Mouse (Mus musculus): Measurements from ENCODE around the gene Ccdc88c.

DNA sequence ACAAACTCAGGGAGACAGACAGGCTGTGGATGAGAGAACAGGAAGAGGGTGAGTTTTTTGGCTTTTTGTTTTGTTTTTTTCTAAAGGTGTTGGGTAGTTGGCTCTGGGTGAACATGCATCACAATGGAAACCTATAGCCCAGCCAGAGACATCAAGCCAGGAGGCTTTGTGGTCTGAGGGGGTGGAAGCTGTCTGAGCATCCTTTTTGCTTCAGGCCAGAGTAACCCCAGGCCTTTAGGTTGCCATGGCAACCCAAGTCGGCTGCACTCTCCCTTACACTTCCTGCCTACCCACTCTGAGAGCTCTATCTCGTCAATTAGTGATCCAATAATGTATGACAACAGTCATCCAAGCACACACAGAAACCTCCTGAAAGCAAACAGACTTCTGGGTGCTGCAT is 133.4 kb downstream of the Ccdc88c start:
- no peak for TF ChIP-seq GATA1 (IDR thresholded peaks at IDR 0.05; ENCODE audit: low read length)
- TF ChIP-seq TAL1 (IDR thresholded peaks at IDR 0.05; ENCODE audit: low read length), result no peak

Measured in erythroblast, embryonic 14.5 days (primary cell).